Mouse (Mus musculus): ENCODE measurements at regions not wholly inside any gene's neighbourhood (a gene's known extent, or its start where the extent isn't known, plus 50 kb on each side); places are given as distances from the start of the nearest gene placed in this dataset.

DNA sequence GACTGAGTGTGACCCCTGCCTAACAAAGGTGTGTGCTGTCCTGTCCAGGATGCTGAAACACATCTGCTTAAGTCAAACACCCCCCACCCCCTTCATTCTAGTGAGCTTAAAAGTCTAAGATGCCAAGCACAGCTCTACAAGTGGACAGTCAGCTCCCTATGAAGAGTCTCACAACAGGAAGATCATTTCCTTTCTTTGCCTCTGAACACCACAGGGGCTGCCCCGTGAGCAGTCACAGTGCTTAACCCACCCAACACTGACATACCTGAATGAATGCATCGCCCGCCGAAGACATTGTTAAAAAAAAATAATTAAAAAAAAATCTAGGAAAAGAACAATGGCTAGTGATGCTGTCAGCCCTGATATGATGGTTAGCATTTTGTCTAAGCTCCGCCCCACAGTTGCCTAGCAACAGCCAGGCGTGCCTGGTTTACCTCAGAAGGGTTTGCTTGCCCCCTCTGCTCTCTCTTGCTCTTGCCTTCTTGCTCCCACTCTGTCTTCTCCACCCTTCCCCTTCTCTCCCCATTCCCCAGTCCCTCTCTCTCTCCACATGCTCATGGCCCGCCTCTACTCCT, 187.7 kb downstream of the Ly86 start:
- Histone ChIP-seq H3K4me2 (ENCODE audit: low read depth, low read length) (no peak overlapping the region), H3K4me1 (ENCODE audit: control insufficient read depth, insufficient read depth, low read length) (peaks cover 7% of the 10 kb centered on the region), H3K27me3 (ENCODE audit: control insufficient read depth, insufficient read depth, low read length) (no peaks in the 10 kb centered on the region), H3K4me3 (replicated peaks; ENCODE audit: low read length) (no peak overlapping the region), H3K36me3 (ENCODE audit: control insufficient read depth, insufficient read depth, low read length) (no peaks in the 10 kb centered on the region), H3K9me3 (replicated peaks; ENCODE audit: control insufficient read depth, low read length) (no peaks in the 10 kb centered on the region), H3K9ac (ENCODE audit: low read length) (no peak overlapping the region), H3K27ac (ENCODE audit: low read length) (no peak overlapping the region)
- ATAC-seq (ENCODE audit: insufficient read depth, low FRiP score), result no peak
- 63% methylated on average over 7 of the region's 7 CpGs for WGBS

DNA sequence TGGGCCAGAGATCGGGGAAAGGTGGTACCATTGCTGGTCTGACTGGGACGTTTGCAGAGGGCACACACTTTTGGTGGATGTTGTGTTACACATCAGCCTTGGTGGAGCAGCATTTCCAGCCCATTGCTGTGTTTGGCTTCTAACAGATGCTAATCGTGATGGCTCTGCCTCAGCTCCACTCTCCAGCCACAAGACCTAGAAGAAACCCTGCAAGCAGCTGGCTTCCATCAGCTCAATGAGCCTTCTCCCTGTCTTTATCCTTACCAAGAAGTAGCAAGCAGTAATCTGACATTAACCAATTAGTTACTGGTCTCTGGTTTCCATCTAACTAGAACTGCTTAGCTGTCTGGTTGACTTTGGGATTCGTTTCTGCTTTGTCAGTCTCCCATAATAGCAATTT, 188.8 kb downstream of the Ly86 start:
- H3K27ac ChIP-seq (ENCODE audit: low read length), result no peak overlapping the region
- no peak for ATAC-seq (ENCODE audit: insufficient read depth, low FRiP score)
- no peak overlapping the region for H3K4me2 ChIP-seq (ENCODE audit: low read depth, low read length)
- H3K4me3 ChIP-seq (replicated peaks; ENCODE audit: low read length), result no peak overlapping the region
- WGBS, result 56% methylated on average over 4 of the region's 4 CpGs
- no peak overlapping the region for H3K9ac ChIP-seq (ENCODE audit: low read length)
- H3K36me3 ChIP-seq (ENCODE audit: control insufficient read depth, insufficient read depth, low read length), result no peaks in the 10 kb centered on the region
- peaks cover 7% of the 10 kb centered on the region for H3K4me1 ChIP-seq (ENCODE audit: control insufficient read depth, insufficient read depth, low read length)
- no peaks in the 10 kb centered on the region for H3K9me3 ChIP-seq (replicated peaks; ENCODE audit: control insufficient read depth, low read length)
- H3K27me3 ChIP-seq (ENCODE audit: control insufficient read depth, insufficient read depth, low read length), result no peaks in the 10 kb centered on the region

DNA sequence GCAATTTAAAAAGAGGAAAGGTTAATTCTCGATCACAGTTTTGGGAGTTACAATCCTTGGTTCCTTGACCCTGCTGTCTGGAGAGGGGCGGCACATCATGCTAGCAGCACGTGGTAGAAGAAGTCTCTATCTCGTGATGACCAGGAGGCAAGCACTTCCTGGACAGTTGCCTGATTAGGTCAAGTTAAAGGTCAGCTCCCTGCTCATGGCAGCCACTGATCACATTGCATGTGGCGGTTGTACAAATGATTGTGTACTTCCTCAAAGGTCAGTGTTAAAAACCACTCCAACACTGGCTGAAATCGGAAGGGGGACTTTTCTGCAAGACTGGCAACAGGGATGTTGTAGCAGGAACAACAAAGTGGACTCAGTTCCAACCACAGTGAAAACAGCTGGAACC, 192.3 kb downstream of the Ly86 start:
- ATAC-seq (ENCODE audit: insufficient read depth, low FRiP score), result no peak
- Histone ChIP-seq H3K9me3 (replicated peaks; ENCODE audit: control insufficient read depth, low read length) (no peaks in the 10 kb centered on the region), H3K4me2 (ENCODE audit: low read depth, low read length) (no peak overlapping the region), H3K9ac (ENCODE audit: low read length) (no peak overlapping the region), H3K27me3 (ENCODE audit: control insufficient read depth, insufficient read depth, low read length) (no peaks in the 10 kb centered on the region), H3K4me3 (replicated peaks; ENCODE audit: low read length) (no peak overlapping the region), H3K27ac (ENCODE audit: low read length) (peak overlapping the region; percentile 16; the same call in 1 of the 2 replicates), H3K36me3 (ENCODE audit: control insufficient read depth, insufficient read depth, low read length) (no peaks in the 10 kb centered on the region), H3K4me1 (ENCODE audit: control insufficient read depth, insufficient read depth, low read length) (peaks cover 3% of the 10 kb centered on the region; the same call in 1 of the 2 replicates)
- WGBS, result 65% methylated on average over 6 of the region's 6 CpGs

DNA sequence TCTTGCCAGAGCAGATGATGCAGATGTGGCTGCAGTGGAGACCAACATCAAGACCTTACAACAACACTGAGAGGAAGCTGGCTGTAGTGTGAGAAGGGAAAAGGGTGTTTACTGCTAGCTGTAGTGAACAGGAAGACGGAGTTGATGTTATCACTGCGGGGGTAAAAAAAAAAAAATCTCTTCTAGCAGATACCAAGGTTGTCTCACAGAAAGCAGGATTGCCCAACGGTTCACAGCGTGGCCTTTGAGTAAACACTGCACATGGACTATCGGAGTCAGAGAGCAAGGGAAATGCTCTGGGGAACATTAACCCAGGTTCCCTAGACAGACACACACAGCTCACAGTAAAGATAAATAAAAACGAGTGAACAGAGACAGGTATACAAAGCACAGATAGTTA, 192.8 kb downstream of the Ly86 start:
- no peak overlapping the region for H3K4me2 ChIP-seq (ENCODE audit: low read depth, low read length)
- no peaks in the 10 kb centered on the region for H3K4me1 ChIP-seq (ENCODE audit: control insufficient read depth, insufficient read depth, low read length)
- ATAC-seq (ENCODE audit: insufficient read depth, low FRiP score), result peak; percentile 37; the same call in 1 of the 2 replicates
- H3K27ac ChIP-seq (ENCODE audit: low read length), result peak overlapping the region; percentile 16; the same call in 1 of the 2 replicates
- no peak overlapping the region for H3K4me3 ChIP-seq (replicated peaks; ENCODE audit: low read length)
- H3K36me3 ChIP-seq (ENCODE audit: control insufficient read depth, insufficient read depth, low read length), result no peaks in the 10 kb centered on the region
- WGBS, result 21% methylated on average over 6 of the region's 6 CpGs
- H3K9ac ChIP-seq (ENCODE audit: low read length), result no peak overlapping the region
- H3K9me3 ChIP-seq (replicated peaks; ENCODE audit: control insufficient read depth, low read length), result no peaks in the 10 kb centered on the region
- no peaks in the 10 kb centered on the region for H3K27me3 ChIP-seq (ENCODE audit: control insufficient read depth, insufficient read depth, low read length)

DNA sequence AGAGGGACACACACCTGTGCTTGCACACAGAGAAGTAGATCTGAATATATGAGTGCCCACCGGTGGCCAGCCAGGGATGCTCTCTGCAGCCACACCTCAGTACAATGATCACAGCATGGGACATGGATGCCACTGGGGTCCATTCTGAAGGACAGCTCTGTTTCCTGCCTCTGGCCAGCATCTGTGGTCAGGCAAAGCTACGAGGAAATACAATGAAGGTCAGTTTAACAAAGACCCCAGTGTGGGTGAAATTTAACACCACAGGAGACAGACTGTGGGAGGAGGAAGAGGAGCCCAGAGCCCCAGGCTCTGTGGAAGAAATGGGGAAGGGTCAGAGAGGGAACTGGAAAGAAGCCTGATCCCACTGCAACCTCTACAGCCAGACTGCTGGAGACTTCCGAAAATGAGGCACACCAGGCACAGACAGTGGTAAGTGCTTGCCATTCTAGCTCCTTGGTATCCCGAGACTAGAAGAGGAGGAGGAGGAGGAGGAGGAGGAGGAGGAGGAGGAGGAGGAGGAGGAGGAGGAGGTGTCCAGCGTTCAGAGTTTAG, 196.0 kb downstream of the Ly86 start:
- H3K27ac ChIP-seq (ENCODE audit: low read length), result no peak overlapping the region
- ATAC-seq (ENCODE audit: insufficient read depth, low FRiP score), result no peak
- H3K36me3 ChIP-seq (ENCODE audit: control insufficient read depth, insufficient read depth, low read length), result no peaks in the 10 kb centered on the region
- no peak overlapping the region for H3K4me3 ChIP-seq (replicated peaks; ENCODE audit: low read length)
- 31% methylated on average over 4 of the region's 5 CpGs for WGBS
- no peak overlapping the region for H3K4me2 ChIP-seq (ENCODE audit: low read depth, low read length)
- H3K4me1 ChIP-seq (ENCODE audit: control insufficient read depth, insufficient read depth, low read length), result no peaks in the 10 kb centered on the region
- no peaks in the 10 kb centered on the region for H3K27me3 ChIP-seq (ENCODE audit: control insufficient read depth, insufficient read depth, low read length)
- H3K9me3 ChIP-seq (replicated peaks; ENCODE audit: control insufficient read depth, low read length), result no peaks in the 10 kb centered on the region
- H3K9ac ChIP-seq (ENCODE audit: low read length), result no peak overlapping the region

DNA sequence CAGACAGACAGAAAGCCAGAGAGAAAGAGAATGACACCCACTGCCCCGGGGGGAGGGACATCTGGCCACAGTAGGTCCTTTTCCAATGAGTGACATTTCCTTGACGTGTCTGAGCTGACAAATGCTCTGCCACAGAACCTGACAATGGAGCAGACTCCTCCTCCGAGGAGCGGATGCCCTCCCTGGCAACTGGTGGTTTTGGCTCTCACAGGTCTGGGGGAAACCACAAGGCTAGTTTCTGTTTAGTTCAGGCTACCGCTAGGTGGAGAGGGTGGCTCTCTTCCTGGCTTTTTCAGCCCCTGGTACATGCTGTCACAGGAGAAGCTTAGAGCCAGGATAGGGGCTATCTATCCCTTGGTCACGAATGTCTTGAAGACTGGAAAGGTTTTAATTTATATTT, 196.7 kb downstream of the Ly86 start:
- Histone ChIP-seq H3K9ac (ENCODE audit: low read length) (no peak overlapping the region), H3K36me3 (ENCODE audit: control insufficient read depth, insufficient read depth, low read length) (no peaks in the 10 kb centered on the region), H3K9me3 (replicated peaks; ENCODE audit: control insufficient read depth, low read length) (no peaks in the 10 kb centered on the region), H3K4me2 (ENCODE audit: low read depth, low read length) (no peak overlapping the region; the same call in 1 of the 2 replicates), H3K4me1 (ENCODE audit: control insufficient read depth, insufficient read depth, low read length) (no peaks in the 10 kb centered on the region), H3K4me3 (replicated peaks; ENCODE audit: low read length) (no peak overlapping the region), H3K27ac (ENCODE audit: low read length) (no peak overlapping the region), H3K27me3 (ENCODE audit: control insufficient read depth, insufficient read depth, low read length) (no peaks in the 10 kb centered on the region)
- WGBS, result 15% methylated on average over 6 of the region's 6 CpGs
- ATAC-seq (ENCODE audit: insufficient read depth, low FRiP score), result 0 out of 2 replicates have a peak, but pooled peaks have one; percentile 48

DNA sequence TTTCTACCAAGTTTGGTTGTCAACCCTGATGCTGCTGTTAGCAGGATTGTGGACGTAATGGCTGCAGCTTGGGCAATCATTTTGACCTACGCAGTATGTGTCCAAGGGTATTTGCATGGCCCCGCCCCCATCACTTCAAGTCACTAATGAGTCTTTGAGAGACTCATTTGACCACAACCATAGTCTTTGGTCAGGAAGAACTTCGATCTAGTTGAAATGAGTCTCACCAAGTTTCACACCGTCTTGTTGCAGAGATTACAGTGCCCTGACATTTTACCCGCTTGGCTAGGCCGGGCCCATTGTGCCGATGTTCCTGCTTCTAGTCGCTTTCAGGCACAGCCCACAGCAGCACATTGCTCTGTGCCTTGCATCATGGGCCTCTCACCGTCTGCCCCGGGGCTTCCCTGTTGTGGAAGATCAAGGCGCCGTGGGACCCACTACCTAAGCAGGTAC, 197.8 kb downstream of the Ly86 start:
- WGBS, result 87% methylated on average over 13 of the region's 13 CpGs
- H3K36me3 ChIP-seq (ENCODE audit: control insufficient read depth, insufficient read depth, low read length), result no peaks in the 10 kb centered on the region
- H3K27ac ChIP-seq (ENCODE audit: low read length), result no peak overlapping the region
- no peaks in the 10 kb centered on the region for H3K4me1 ChIP-seq (ENCODE audit: control insufficient read depth, insufficient read depth, low read length)
- H3K9me3 ChIP-seq (replicated peaks; ENCODE audit: control insufficient read depth, low read length), result no peaks in the 10 kb centered on the region
- H3K4me3 ChIP-seq (replicated peaks; ENCODE audit: low read length), result no peak overlapping the region
- no peak overlapping the region for H3K4me2 ChIP-seq (ENCODE audit: low read depth, low read length)
- no peak for ATAC-seq (ENCODE audit: insufficient read depth, low FRiP score)
- no peak overlapping the region for H3K9ac ChIP-seq (ENCODE audit: low read length)
- no peaks in the 10 kb centered on the region for H3K27me3 ChIP-seq (ENCODE audit: control insufficient read depth, insufficient read depth, low read length)

DNA sequence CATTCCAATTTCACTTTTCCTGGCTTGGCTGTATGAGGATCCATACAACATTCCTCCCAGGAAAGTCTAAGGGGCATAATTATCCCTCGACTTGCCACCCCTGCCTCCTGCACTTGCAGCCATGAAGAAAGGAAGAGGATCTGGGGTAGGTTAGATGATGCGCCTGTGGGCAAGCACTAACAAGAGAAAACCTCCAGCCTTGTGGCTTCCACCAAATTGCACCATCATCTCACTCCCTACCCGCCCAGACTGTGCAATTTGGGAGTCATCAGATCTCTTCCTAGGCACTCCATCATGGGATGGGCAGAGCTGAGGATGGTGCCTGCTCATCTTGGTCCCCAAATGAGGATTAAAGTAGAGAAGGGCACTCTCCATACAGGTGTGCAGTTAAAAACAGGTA, 198.8 kb downstream of the Ly86 start:
- ATAC-seq (ENCODE audit: insufficient read depth, low FRiP score), result no peak
- Histone ChIP-seq H3K36me3 (ENCODE audit: control insufficient read depth, insufficient read depth, low read length) (no peaks in the 10 kb centered on the region), H3K27ac (ENCODE audit: low read length) (no peak overlapping the region), H3K4me2 (ENCODE audit: low read depth, low read length) (no peak overlapping the region), H3K27me3 (ENCODE audit: control insufficient read depth, insufficient read depth, low read length) (no peaks in the 10 kb centered on the region), H3K4me3 (replicated peaks; ENCODE audit: low read length) (no peak overlapping the region), H3K4me1 (ENCODE audit: control insufficient read depth, insufficient read depth, low read length) (no peaks in the 10 kb centered on the region), H3K9ac (ENCODE audit: low read length) (no peak overlapping the region), H3K9me3 (replicated peaks; ENCODE audit: control insufficient read depth, low read length) (no peaks in the 10 kb centered on the region)
- WGBS, result 79% methylated on average over 3 of the region's 3 CpGs

DNA sequence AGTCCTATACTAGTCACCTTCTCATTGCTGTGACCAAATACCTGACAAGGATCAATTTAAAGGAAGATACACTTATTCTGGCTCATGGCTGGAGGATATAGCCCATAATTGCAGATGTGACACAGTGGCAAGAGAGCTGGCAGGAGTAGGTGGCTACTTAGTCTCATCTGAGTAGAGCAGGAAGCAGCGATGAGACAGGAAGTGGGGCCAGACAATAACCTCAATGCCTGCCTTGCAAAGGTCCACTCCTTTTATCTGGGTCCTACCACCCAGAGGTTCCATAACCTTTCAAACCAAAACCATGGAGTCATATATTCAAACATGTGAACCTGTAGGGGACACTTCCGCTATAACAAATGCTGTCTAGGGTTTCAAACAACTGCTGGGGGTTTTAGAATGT, 199.7 kb downstream of the Ly86 start:
- H3K27me3 ChIP-seq (ENCODE audit: control insufficient read depth, insufficient read depth, low read length), result no peaks in the 10 kb centered on the region
- no peak overlapping the region for H3K4me2 ChIP-seq (ENCODE audit: low read depth, low read length)
- H3K27ac ChIP-seq (ENCODE audit: low read length), result no peak overlapping the region
- 87% methylated on average over 2 of the region's 2 CpGs for WGBS
- no peaks in the 10 kb centered on the region for H3K4me1 ChIP-seq (ENCODE audit: control insufficient read depth, insufficient read depth, low read length)
- no peak overlapping the region for H3K9ac ChIP-seq (ENCODE audit: low read length)
- ATAC-seq (ENCODE audit: insufficient read depth, low FRiP score), result no peak
- no peak overlapping the region for H3K4me3 ChIP-seq (replicated peaks; ENCODE audit: low read length)
- H3K9me3 ChIP-seq (replicated peaks; ENCODE audit: control insufficient read depth, low read length), result no peaks in the 10 kb centered on the region
- H3K36me3 ChIP-seq (ENCODE audit: control insufficient read depth, insufficient read depth, low read length), result no peaks in the 10 kb centered on the region

All from stomach, embryonic 16.5 days (tissue).